ENCODE assay signal across 9 mouse cellular contexts in genomic region chr4:140624468-140625176, GRCm38 (mm10). TPM values are rescaled to one million over a fixed set of nuclear protein-coding genes. Genes with fewer than 3 reads are reported as not detected.
DNase-seq lines count a peak whose midpoint lies in the region; ATAC-seq and TF ChIP-seq lines count a peak whose summit lies in the region.
"Had no signal": no experiment of that assay in that cellular context is flagged by ENCODE, and none has a peak within 500 bp of the region (broad histone marks: within the 10 kb centered on the region; RNA-seq: fewer than 3 reads in every experiment).

No protein-coding gene starts in this region.

- H3K4me3 ChIP-seq in lung, embryonic 14.5 days (ENCODE audit: low read depth, low read length) = no peak overlapping the region
- no peak overlapping the region for H3K4me3 ChIP-seq in hindbrain, embryonic 13.5 days
- H3K4me3 ChIP-seq in stomach, embryonic 14.5 days (ENCODE audit: low read depth, low read length) = peak overlapping the region; percentile 6; the same call in 1 of the 2 replicates

- DNase-seq in lung, embryonic 14.5 days = peak; percentile 92
- no peak for DNase-seq in lung, adult 18-20 months
- peak; percentile 74 for DNase-seq in forelimb bud, embryonic 11.5 days (ENCODE audit: low read depth, low spot score)
- peak; percentile 55 to 78 for DNase-seq in layer of hippocampus, postnatal 36 days

- no peaks in the 10 kb centered on the region for H3K27me3 ChIP-seq in lung, embryonic 14.5 days (ENCODE audit: insufficient read depth, low read length)
- H3K27me3 ChIP-seq in hindbrain, embryonic 13.5 days = no peaks in the 10 kb centered on the region
- no peaks in the 10 kb centered on the region for H3K27me3 ChIP-seq in stomach, embryonic 14.5 days (ENCODE audit: control insufficient read depth, insufficient read depth, low read length)

- H3K9me3 ChIP-seq in lung, embryonic 14.5 days (ENCODE audit: low read depth, low read length) = no peaks in the 10 kb centered on the region
- no peaks in the 10 kb centered on the region for H3K9me3 ChIP-seq in hindbrain, embryonic 13.5 days
- H3K9me3 ChIP-seq in stomach, embryonic 14.5 days (ENCODE audit: control insufficient read depth, low read depth, low read length) = no peaks in the 10 kb centered on the region
- H3K9me3 ChIP-seq: G1E had no signal

- H3K4me2 ChIP-seq in lung, embryonic 14.5 days = peak overlapping the region; percentile 49
- peak overlapping the region; percentile 44 for H3K4me2 ChIP-seq in hindbrain, embryonic 13.5 days
- peak overlapping the region; percentile 35 for H3K4me2 ChIP-seq in stomach, embryonic 14.5 days (replicated peaks; ENCODE audit: low read depth, low read length)

- H3K9ac ChIP-seq in lung, embryonic 14.5 days = peak overlapping the region; percentile 24
- H3K9ac ChIP-seq in hindbrain, embryonic 13.5 days = peak overlapping the region; percentile 65
- 0 out of 2 replicates have a peak overlapping the region, but pooled peaks have one; percentile 14 for H3K9ac ChIP-seq in stomach, embryonic 14.5 days (replicated peaks; ENCODE audit: low read depth, low read length)

- WGBS in lung, embryonic 14.5 days = 4% methylated on average over 11 of the region's 12 CpGs
- WGBS in hindbrain, embryonic 13.5 days = 3% methylated on average over 10 of the region's 12 CpGs
- WGBS in stomach, embryonic 14.5 days = 9% methylated on average over 11 of the region's 12 CpGs

- no peak for TF ChIP-seq CTCF in lung, embryonic 14.5 days (IDR thresholded peaks at IDR 0.05; ENCODE audit: low read depth)

- peak; percentile 91 for ATAC-seq in lung, embryonic 14.5 days (ENCODE audit: insufficient read depth)
- ATAC-seq in hindbrain, embryonic 13.5 days (ENCODE audit: low FRiP score) = peak; percentile 86
- 0 out of 2 replicates have a peak, but pooled peaks have one; percentile 27 for ATAC-seq in megakaryocyte progenitor cell, adult 5-6 weeks (replicated peaks; ENCODE audit: poor library complexity)
- ATAC-seq in stomach, embryonic 14.5 days (ENCODE audit: insufficient number of reproducible peaks, insufficient read depth, low FRiP score, low read depth) = peak; percentile 86
- ATAC-seq in inflammation-experienced regulatory T-cells, adult 6 months = no peak

- peaks cover 9% of the 10 kb centered on the region; the same call in 1 of the 2 replicates for H3K36me3 ChIP-seq in lung, embryonic 14.5 days (ENCODE audit: insufficient read depth)
- H3K36me3 ChIP-seq in hindbrain, embryonic 13.5 days = peaks cover 3% of the 10 kb centered on the region; the same call in 1 of the 2 replicates
- no peaks in the 10 kb centered on the region for H3K36me3 ChIP-seq in stomach, embryonic 14.5 days (ENCODE audit: control insufficient read depth, insufficient read depth, low read length)
- H3K36me3 ChIP-seq: G1E had no signal

- peak overlapping the region; percentile 96 for H3K27ac ChIP-seq in lung, embryonic 14.5 days (ENCODE audit: low read depth)
- peak overlapping the region; percentile 95 for H3K27ac ChIP-seq in hindbrain, embryonic 13.5 days
- peak overlapping the region; percentile 80 for H3K27ac ChIP-seq in stomach, embryonic 14.5 days (ENCODE audit: low read length)

- peaks cover 25% of the 10 kb centered on the region for H3K4me1 ChIP-seq in lung, embryonic 14.5 days (ENCODE audit: insufficient read depth)
- peaks cover 69% of the 10 kb centered on the region for H3K4me1 ChIP-seq in hindbrain, embryonic 13.5 days (replicated peaks)
- peaks cover 52% of the 10 kb centered on the region for H3K4me1 ChIP-seq in stomach, embryonic 14.5 days (ENCODE audit: control insufficient read depth, insufficient read depth, low read length)

RNA-seq across cellular contexts. Expression of gene Arhgef10l, which starts 41.2 kb away (rescaled TPM):
- 13.5 and 16.1 TPM in 2 replicates for polyA plus RNA-seq in lung, embryonic 14.5 days (2014; fragmentation: Nextera tagmentation; extraction: Ambion mirVana)
- polyA plus RNA-seq in hindbrain, embryonic 13.5 days (2015; fragmentation: Nextera tagmentation; extraction: Ambion mirVana) = 23.2 and 23.8 TPM in 2 replicates
- total RNA-seq in layer of hippocampus, postnatal 36 days (2021) = 10 to 100 TPM; 41.7 to 43.9 TPM
- 1.1 and 3.8 TPM in 2 replicates for total RNA-seq in megakaryocyte progenitor cell, adult 5-6 weeks (2015)
- 2.6 and 8.5 TPM in 2 replicates for total RNA-seq in megakaryocyte progenitor cell, adult 5-6 weeks (2017)
- polyA plus RNA-seq in stomach, embryonic 14.5 days (2014; fragmentation: Nextera tagmentation; extraction: Ambion mirVana) = 9.9 and 10.5 TPM in 2 replicates
- polyA plus RNA-seq in inflammation-experienced regulatory T-cells, adult 6 months (2017; shearing (Covaris generic)) = under 1 TPM in 1 of 3 experiments, not detected in 2; 0.12 TPM

Comparison
In these comparisons a context has a peak if more than half of its experiments do, and no peak if none do; other contexts are left out.
1. DNase-seq: peak in lung, embryonic 14.5 days (single experiment), forelimb bud, embryonic 11.5 days (single experiment) and layer of hippocampus, postnatal 36 days (2 of 2); none in lung, adult 18-20 months (0 of 2).
2. H3K9ac ChIP-seq: peak in every context shown above with its lines; median percentile 65 in hindbrain, embryonic 13.5 days; 24 in lung, embryonic 14.5 days; 14 in stomach, embryonic 14.5 days.
3. Peak in every context shown above with its lines, with median percentiles within 50 percentile points of each other: H3K27ac ChIP-seq and H3K4me2 ChIP-seq.